Mouse (Mus musculus): Measurements from ENCODE around the gene Iffo1.
A peak's percentile ranks its signal among the peaks of the same experiment; 100 is the strongest.

Iffo1 gene

GRCm38 (mm10) chr6:125193390-125193789, 48.3 kb downstream of the Iffo1 start:
- no peak for DNase-seq (ENCODE audit: low spot score)

- no peak for DNase-seq (ENCODE audit: low spot score)
Measured at GRCm38 (mm10) chr6:125195541-125196075, 50.6 kb downstream of the Iffo1 start.

GRCm38 (mm10) chr6:125196301-125196700, 51.3 kb downstream of the Iffo1 start:
- DNase-seq (ENCODE audit: low spot score), result peak; percentile 14

- no peak for DNase-seq (ENCODE audit: low spot score)
Measured at GRCm38 (mm10) chr6:125197166-125197565, 52.1 kb downstream of the Iffo1 start.

- no peak for DNase-seq (ENCODE audit: low spot score)
Measured at GRCm38 (mm10) chr6:125210436-125210835, 65.4 kb downstream of the Iffo1 start.

All from embryo, embryonic 10.5 days (tissue).